Mouse (Mus musculus): Measurements from ENCODE around the gene 1700056E22Rik. TPM values are rescaled to one million over a fixed set of nuclear protein-coding genes. Genes with fewer than 3 reads are reported as not detected.
A peak's percentile ranks its signal among the peaks of the same experiment; 100 is the strongest.

The 1700056E22Rik gene
- polyA plus RNA-seq, 1 experiment from 2014 or later, result 1.0 TPM

- Histone ChIP-seq H3K4me1 (ENCODE audit: control insufficient read depth, insufficient read depth, low read length) (no peaks in the 10 kb centered on the region), H3K36me3 (ENCODE audit: control insufficient read depth, insufficient read depth, low read length) (peaks cover 18% of the 10 kb centered on the region; the same call in 1 of the 2 replicates), H3K27me3 (replicated peaks; ENCODE audit: control insufficient read depth, insufficient read depth, low read length) (no peaks in the 10 kb centered on the region), H3K9ac (ENCODE audit: low read depth, low read length) (no peak overlapping the region), H3K4me3 (ENCODE audit: low read depth, low read length) (no peak overlapping the region), H3K27ac (replicated peaks; ENCODE audit: low read depth, low read length) (no peak overlapping the region), H3K9me3 (ENCODE audit: control insufficient read depth, low read length) (no peaks in the 10 kb centered on the region), H3K4me2 (ENCODE audit: low read depth, low read length) (no peak overlapping the region)
- WGBS, result 70% methylated on average over 11 of the region's 11 CpGs
- ATAC-seq (ENCODE audit: low read depth), result no peak
- no peak for DNase-seq (ENCODE audit: low spot score)
Measured at GRCm38 (mm10) chr1:184066460-184067287, 32.6 kb upstream of the 1700056E22Rik start.

GRCm38 (mm10) chr1:184065589-184066361 is 31.7 kb upstream of the 1700056E22Rik start:
- DNase-seq (ENCODE audit: low spot score) (peak; percentile 74), ATAC-seq (ENCODE audit: low read depth) (peak; percentile 84)
- Histone ChIP-seq H3K4me2 (ENCODE audit: low read depth, low read length) (no peak overlapping the region), H3K9me3 (ENCODE audit: control insufficient read depth, low read length) (no peaks in the 10 kb centered on the region), H3K9ac (ENCODE audit: low read depth, low read length) (no peak overlapping the region), H3K27me3 (replicated peaks; ENCODE audit: control insufficient read depth, insufficient read depth, low read length) (no peaks in the 10 kb centered on the region), H3K36me3 (ENCODE audit: control insufficient read depth, insufficient read depth, low read length) (peaks cover 11% of the 10 kb centered on the region; the same call in 1 of the 2 replicates), H3K4me3 (ENCODE audit: low read depth, low read length) (no peak overlapping the region), H3K27ac (replicated peaks; ENCODE audit: low read depth, low read length) (no peak overlapping the region), H3K4me1 (ENCODE audit: control insufficient read depth, insufficient read depth, low read length) (no peaks in the 10 kb centered on the region)
- 87% methylated on average over 13 of the region's 13 CpGs for WGBS

GRCm38 (mm10) chr1:184064306-184064705 is 30.2 kb upstream of the 1700056E22Rik start:
- Histone ChIP-seq H3K4me2 (ENCODE audit: low read depth, low read length) (no peak overlapping the region), H3K27me3 (replicated peaks; ENCODE audit: control insufficient read depth, insufficient read depth, low read length) (no peaks in the 10 kb centered on the region), H3K9me3 (ENCODE audit: control insufficient read depth, low read length) (no peaks in the 10 kb centered on the region), H3K27ac (replicated peaks; ENCODE audit: low read depth, low read length) (no peak overlapping the region), H3K36me3 (ENCODE audit: control insufficient read depth, insufficient read depth, low read length) (0 out of 2 replicates have a peak, but pooled peaks cover 4% of the 10 kb centered on the region), H3K4me1 (ENCODE audit: control insufficient read depth, insufficient read depth, low read length) (no peaks in the 10 kb centered on the region), H3K4me3 (ENCODE audit: low read depth, low read length) (no peak overlapping the region), H3K9ac (ENCODE audit: low read depth, low read length) (no peak overlapping the region)
- DNase-seq (ENCODE audit: low spot score) (no peak), ATAC-seq (ENCODE audit: low read depth) (no peak)
- 74% methylated on average over 7 of the region's 7 CpGs for WGBS

- Histone ChIP-seq H3K27ac (replicated peaks; ENCODE audit: low read depth, low read length) (no peak overlapping the region), H3K27me3 (replicated peaks; ENCODE audit: control insufficient read depth, insufficient read depth, low read length) (no peaks in the 10 kb centered on the region), H3K36me3 (ENCODE audit: control insufficient read depth, insufficient read depth, low read length) (no peaks in the 10 kb centered on the region), H3K4me2 (ENCODE audit: low read depth, low read length) (no peak overlapping the region), H3K9ac (ENCODE audit: low read depth, low read length) (no peak overlapping the region), H3K9me3 (ENCODE audit: control insufficient read depth, low read length) (no peaks in the 10 kb centered on the region), H3K4me3 (ENCODE audit: low read depth, low read length) (no peak overlapping the region), H3K4me1 (ENCODE audit: control insufficient read depth, insufficient read depth, low read length) (no peaks in the 10 kb centered on the region)
- no peak for DNase-seq (ENCODE audit: low spot score)
- WGBS, result 91% methylated on average over 1 of the region's 1 CpGs
- no peak for ATAC-seq (ENCODE audit: low read depth)
Measured at GRCm38 (mm10) chr1:184061901-184062300, 27.8 kb upstream of the 1700056E22Rik start.

- Histone ChIP-seq H3K9me3 (ENCODE audit: control insufficient read depth, low read length) (no peaks in the 10 kb centered on the region), H3K36me3 (ENCODE audit: control insufficient read depth, insufficient read depth, low read length) (no peaks in the 10 kb centered on the region), H3K4me2 (ENCODE audit: low read depth, low read length) (no peak overlapping the region), H3K27ac (replicated peaks; ENCODE audit: low read depth, low read length) (no peak overlapping the region), H3K9ac (ENCODE audit: low read depth, low read length) (no peak overlapping the region), H3K4me1 (ENCODE audit: control insufficient read depth, insufficient read depth, low read length) (no peaks in the 10 kb centered on the region), H3K27me3 (replicated peaks; ENCODE audit: control insufficient read depth, insufficient read depth, low read length) (no peaks in the 10 kb centered on the region), H3K4me3 (ENCODE audit: low read depth, low read length) (no peak overlapping the region)
- 62% methylated on average over 3 of the region's 4 CpGs for WGBS
- ATAC-seq (ENCODE audit: low read depth) (no peak), DNase-seq (ENCODE audit: low spot score) (no peak)
Measured at GRCm38 (mm10) chr1:184060828-184061734, 27.0 kb upstream of the 1700056E22Rik start.

GRCm38 (mm10) chr1:184060381-184060780 is 26.3 kb upstream of the 1700056E22Rik start:
- ATAC-seq (ENCODE audit: low read depth) (peak; percentile 41; the same call in 1 of the 2 replicates), DNase-seq (ENCODE audit: low spot score) (peak; percentile 83)
- Histone ChIP-seq H3K4me1 (ENCODE audit: control insufficient read depth, insufficient read depth, low read length) (no peaks in the 10 kb centered on the region), H3K4me3 (ENCODE audit: low read depth, low read length) (no peak overlapping the region), H3K9ac (ENCODE audit: low read depth, low read length) (no peak overlapping the region), H3K27me3 (replicated peaks; ENCODE audit: control insufficient read depth, insufficient read depth, low read length) (no peaks in the 10 kb centered on the region), H3K9me3 (ENCODE audit: control insufficient read depth, low read length) (no peaks in the 10 kb centered on the region), H3K4me2 (ENCODE audit: low read depth, low read length) (no peak overlapping the region), H3K36me3 (ENCODE audit: control insufficient read depth, insufficient read depth, low read length) (no peaks in the 10 kb centered on the region), H3K27ac (replicated peaks; ENCODE audit: low read depth, low read length) (no peak overlapping the region)
- 59% methylated on average over 9 of the region's 9 CpGs for WGBS

- H3K27ac ChIP-seq (replicated peaks; ENCODE audit: low read depth, low read length), result no peak overlapping the region
- H3K36me3 ChIP-seq (ENCODE audit: control insufficient read depth, insufficient read depth, low read length), result no peaks in the 10 kb centered on the region
- WGBS, result 74% methylated on average over 3 of the region's 3 CpGs
- no peaks in the 10 kb centered on the region for H3K9me3 ChIP-seq (ENCODE audit: control insufficient read depth, low read length)
- no peak overlapping the region for H3K9ac ChIP-seq (ENCODE audit: low read depth, low read length)
- H3K4me2 ChIP-seq (ENCODE audit: low read depth, low read length), result no peak overlapping the region
- no peak overlapping the region for H3K4me3 ChIP-seq (ENCODE audit: low read depth, low read length)
- H3K4me1 ChIP-seq (ENCODE audit: control insufficient read depth, insufficient read depth, low read length), result no peaks in the 10 kb centered on the region
- ATAC-seq (ENCODE audit: low read depth) (peak; percentile 47; the same call in 1 of the 2 replicates), DNase-seq (ENCODE audit: low spot score) (no peak)
- no peaks in the 10 kb centered on the region for H3K27me3 ChIP-seq (replicated peaks; ENCODE audit: control insufficient read depth, insufficient read depth, low read length)
Measured at GRCm38 (mm10) chr1:184059814-184060213, 25.7 kb upstream of the 1700056E22Rik start.

GRCm38 (mm10) chr1:184058206-184058605 is 24.1 kb upstream of the 1700056E22Rik start:
- H3K9ac ChIP-seq (ENCODE audit: low read depth, low read length), result no peak overlapping the region
- H3K4me1 ChIP-seq (ENCODE audit: control insufficient read depth, insufficient read depth, low read length), result no peaks in the 10 kb centered on the region
- H3K4me2 ChIP-seq (ENCODE audit: low read depth, low read length), result no peak overlapping the region
- no peak overlapping the region for H3K4me3 ChIP-seq (ENCODE audit: low read depth, low read length)
- no peaks in the 10 kb centered on the region for H3K27me3 ChIP-seq (replicated peaks; ENCODE audit: control insufficient read depth, insufficient read depth, low read length)
- no peaks in the 10 kb centered on the region for H3K36me3 ChIP-seq (ENCODE audit: control insufficient read depth, insufficient read depth, low read length)
- H3K27ac ChIP-seq (replicated peaks; ENCODE audit: low read depth, low read length), result no peak overlapping the region
- ATAC-seq (ENCODE audit: low read depth) (no peak), DNase-seq (ENCODE audit: low spot score) (no peak)
- WGBS, result 69% methylated on average over 8 of the region's 8 CpGs
- no peaks in the 10 kb centered on the region for H3K9me3 ChIP-seq (ENCODE audit: control insufficient read depth, low read length)
